Mouse (Mus musculus) lung, adult 2 months (tissue): ENCODE data around the gene Hist1h3d. TPM values are rescaled to one million over a fixed set of nuclear protein-coding genes. Genes with fewer than 3 reads are reported as not detected.
A peak's percentile ranks its signal among the peaks of the same experiment; 100 is the strongest.
"Not testable (repeated sequence)": the region's sequence is repeated elsewhere in the genome, so short reads cannot be mapped to it uniquely, and the experiment has no call there.

Experiments used
- DNase-seq: peaks from one replicate; pipeline ENCODE4 v3.0.0; 2022
- H3K4me1 ChIP-seq: fragments of 200-500 bp; 2 replicates; pipeline ENCODE4 v1.6.1; 2011; ENCODE audit warnings: low read length; ENCODE audit not compliant: control insufficient read depth, insufficient read depth
- H3K4me3 ChIP-seq: fragments of 200-500 bp; replicated peaks from 2 replicates; pipeline ENCODE3; 2011; ENCODE audit warnings: low read depth, mild to moderate bottlenecking, control low read depth, low read length; ENCODE audit errors: extremely low read depth
- CTCF ChIP-seq: fragments of 200-500 bp; IDR thresholded peaks from 2 replicates; pipeline ENCODE4 v1.5.1; 2011; ENCODE audit warnings: mild to moderate bottlenecking, low read length, control low read depth; ENCODE audit not compliant: insufficient read depth
- POLR2A ChIP-seq: fragments of 200-500 bp; IDR thresholded peaks from 2 replicates; pipeline ENCODE4 v1.6.1; 2011; ENCODE audit warnings: low read depth, mild to moderate bottlenecking, control low read depth, low read length, borderline replicate concordance; ENCODE audit errors: extremely low read depth
- WGBS: fragments of 180-500 bp; shearing (Covaris S2); methylation state at CpG from one replicate; pipeline ENCODE4 v1.1.7; 2018; 5-methylcytosine and 5-hydroxymethylcytosine counted together
- polyA plus RNA-seq: library from polyadenylated mRNA; depleted of rRNA; stranded (reverse); fragments of >200 nt; gene quantifications from 2 replicates; pipeline ENCODE4 v1.2.3, GENCODE M21; 2012

Hist1h3d gene
- polyA plus RNA-seq, 1 experiment, result 2.6 TPM

DNA sequence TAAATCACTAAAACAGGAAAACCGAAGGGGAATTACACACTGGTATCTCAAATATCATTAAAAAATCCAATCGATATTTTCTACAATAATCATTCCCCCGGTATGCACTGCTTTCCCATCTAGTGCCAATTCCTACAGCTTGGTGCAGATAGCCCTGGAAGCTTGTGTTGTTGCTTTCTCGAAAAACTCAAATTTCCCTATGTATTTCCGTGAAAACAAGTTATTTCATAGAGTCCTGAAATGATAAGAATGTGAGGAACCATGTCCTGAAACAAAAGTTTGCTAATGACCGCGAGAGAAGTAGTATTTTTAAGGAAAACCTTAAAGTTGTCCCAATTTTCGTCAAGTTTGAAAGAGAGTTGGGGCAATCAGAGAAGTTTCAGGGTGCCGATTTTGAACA, 21.2 kb upstream of the Hist1h3d start:
- peaks cover 5% of the 10 kb centered on the region for H3K4me1 ChIP-seq
- TF ChIP-seq POLR2A (no peak), CTCF (no peak)
- 19% methylated on average over 9 of the region's 9 CpGs for WGBS
- H3K4me3 ChIP-seq, result peak overlapping the region; percentile 46
- no peak for DNase-seq

DNA sequence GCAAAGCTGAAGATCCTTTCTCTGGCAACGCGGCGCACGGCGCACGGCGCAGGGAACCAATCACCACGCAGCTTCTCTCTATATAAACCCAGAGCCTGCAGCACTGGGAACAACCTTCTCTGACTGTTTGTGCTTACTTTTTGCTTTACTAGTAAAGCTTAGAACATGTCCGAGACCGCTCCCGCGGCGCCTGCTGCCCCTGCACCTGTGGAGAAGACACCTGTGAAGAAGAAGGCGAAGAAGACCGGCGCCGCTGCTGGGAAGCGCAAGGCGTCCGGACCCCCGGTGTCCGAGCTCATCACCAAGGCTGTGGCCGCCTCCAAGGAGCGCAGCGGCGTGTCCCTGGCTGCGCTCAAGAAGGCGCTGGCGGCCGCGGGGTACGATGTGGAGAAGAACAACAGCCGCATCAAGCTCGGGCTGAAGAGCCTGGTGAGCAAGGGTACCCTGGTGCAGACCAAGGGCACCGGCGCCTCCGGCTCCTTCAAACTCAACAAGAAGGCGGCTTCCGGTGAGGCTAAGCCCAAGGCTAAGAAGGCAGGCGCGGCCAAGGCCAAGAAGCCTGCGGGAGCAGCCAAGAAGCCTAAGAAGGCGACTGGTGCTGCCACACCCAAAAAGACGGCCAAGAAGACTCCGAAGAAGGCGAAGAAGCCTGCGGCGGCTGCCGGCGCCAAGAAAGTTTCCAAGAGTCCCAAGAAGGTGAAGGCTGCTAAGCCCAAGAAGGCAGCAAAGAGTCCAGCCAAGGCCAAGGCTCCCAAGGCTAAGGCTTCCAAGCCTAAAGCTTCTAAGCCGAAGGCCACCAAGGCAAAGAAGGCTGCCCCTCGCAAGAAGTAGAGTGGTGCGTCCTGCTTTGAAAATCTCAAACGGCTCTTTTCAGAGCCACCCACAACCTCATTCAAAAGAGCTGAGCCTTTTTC, 20.4 kb upstream of the Hist1h3d start:
- DNase-seq, result peak; percentile 67
- peaks cover 5% of the 10 kb centered on the region for H3K4me1 ChIP-seq
- TF ChIP-seq POLR2A, result peak; percentile 81
- TF ChIP-seq CTCF, result no peak
- peak overlapping the region; percentile 87 for H3K4me3 ChIP-seq
- WGBS, result under 1% methylated on average over 54 of the region's 54 CpGs

DNA sequence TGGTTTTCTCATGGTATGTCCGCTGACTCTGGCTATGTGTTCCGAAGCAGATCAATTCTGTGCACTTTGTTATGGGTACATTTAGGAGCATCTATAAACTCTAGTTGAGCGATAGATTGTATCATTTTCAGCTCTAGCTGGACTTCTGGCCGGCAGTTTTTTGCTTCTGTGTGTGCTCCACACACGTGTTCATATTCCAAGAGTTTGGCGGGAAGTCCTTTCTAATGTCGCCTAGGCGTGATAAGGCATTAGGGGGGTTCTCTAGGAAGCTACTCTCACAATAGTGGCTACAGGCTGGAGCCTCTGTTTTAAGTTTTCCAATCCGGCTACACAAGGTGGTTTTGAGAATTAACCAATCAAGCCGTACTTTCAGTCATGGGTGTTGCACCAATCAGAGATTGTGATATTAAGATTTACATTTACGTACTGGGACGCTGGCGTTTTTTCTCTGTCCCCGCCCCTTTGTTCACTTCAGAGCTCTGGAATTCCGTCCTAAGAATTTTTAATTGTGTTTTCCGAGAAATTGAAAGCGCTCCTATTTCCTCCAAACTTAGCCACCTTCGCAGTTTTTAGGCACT, 19.6 kb upstream of the Hist1h3d start:
- H3K4me3 ChIP-seq, result peak overlapping the region; percentile 73
- peak; percentile 59 for DNase-seq
- peak; percentile 30; the same call in 1 of the 2 replicates for TF ChIP-seq POLR2A
- TF ChIP-seq CTCF, result no peak
- peaks cover 5% of the 10 kb centered on the region for H3K4me1 ChIP-seq
- WGBS, result under 1% methylated on average over 18 of the region's 18 CpGs

DNA sequence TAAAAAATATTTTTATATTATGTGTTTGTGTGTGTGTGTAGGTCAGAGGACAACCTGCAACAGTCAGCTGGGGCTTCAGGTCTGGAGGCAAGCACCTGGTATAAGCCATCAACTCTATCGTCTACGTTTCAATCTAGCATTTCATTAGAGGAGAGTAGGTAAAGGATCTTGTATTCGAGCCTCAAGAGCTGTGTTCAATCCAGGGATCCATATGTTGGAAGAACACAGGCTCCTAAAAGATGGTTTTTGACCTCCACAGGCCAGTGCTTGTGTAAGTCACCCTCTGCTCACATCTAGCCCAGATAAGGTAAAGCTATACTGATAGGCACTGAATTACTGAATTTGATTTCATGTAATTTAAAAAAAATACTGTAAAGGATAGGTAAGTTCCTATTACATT, 18.7 kb upstream of the Hist1h3d start:
- 64% methylated on average over 3 of the region's 3 CpGs for WGBS
- DNase-seq, result no peak
- TF ChIP-seq CTCF (no peak), POLR2A (no peak)
- H3K4me3 ChIP-seq, result no peak overlapping the region
- H3K4me1 ChIP-seq, result peaks cover 5% of the 10 kb centered on the region

DNA sequence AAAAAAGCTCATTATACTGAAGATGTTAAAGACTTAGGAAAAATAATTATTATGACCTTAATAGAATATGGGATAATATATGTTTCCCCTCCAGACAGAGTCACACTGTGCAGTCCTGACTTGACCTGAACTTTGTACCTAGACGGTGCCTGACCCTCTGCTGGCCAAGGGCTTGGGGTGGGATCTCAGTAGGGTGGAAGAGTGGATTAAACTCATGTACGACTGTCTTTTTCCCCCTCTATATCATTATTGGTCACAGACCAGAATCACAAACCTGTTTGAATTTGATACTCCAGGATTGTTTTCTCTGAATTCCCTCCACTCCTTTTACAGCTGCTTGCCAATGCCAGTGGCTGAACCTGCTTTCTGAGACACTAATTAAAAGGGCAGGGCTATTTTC, 14.9 kb upstream of the Hist1h3d start:
- 32% methylated on average over 2 of the region's 2 CpGs for WGBS
- not testable (repeated sequence) for DNase-seq, H3K4me1 ChIP-seq, H3K4me3 ChIP-seq

DNA sequence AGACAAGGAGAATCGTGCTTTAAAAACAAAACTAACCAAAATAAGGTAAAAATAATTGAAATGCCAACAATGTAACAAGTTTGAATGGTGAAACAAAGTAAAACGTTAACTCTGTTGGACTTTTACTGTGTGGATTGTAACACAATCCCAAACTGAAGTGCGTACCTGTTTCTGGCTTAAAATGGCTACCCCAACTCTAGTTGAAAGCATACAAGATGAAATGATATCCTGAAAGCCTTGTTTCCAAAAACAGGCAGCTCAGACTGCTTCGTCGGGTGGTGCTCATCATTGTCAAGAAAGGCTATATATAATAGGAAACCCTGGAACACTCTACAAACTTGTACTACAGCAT, 14.1 kb upstream of the Hist1h3d start:
- 0% methylated on average over 2 of the region's 5 CpGs for WGBS
- not testable (repeated sequence) for H3K4me1 ChIP-seq, H3K4me3 ChIP-seq, DNase-seq

DNA sequence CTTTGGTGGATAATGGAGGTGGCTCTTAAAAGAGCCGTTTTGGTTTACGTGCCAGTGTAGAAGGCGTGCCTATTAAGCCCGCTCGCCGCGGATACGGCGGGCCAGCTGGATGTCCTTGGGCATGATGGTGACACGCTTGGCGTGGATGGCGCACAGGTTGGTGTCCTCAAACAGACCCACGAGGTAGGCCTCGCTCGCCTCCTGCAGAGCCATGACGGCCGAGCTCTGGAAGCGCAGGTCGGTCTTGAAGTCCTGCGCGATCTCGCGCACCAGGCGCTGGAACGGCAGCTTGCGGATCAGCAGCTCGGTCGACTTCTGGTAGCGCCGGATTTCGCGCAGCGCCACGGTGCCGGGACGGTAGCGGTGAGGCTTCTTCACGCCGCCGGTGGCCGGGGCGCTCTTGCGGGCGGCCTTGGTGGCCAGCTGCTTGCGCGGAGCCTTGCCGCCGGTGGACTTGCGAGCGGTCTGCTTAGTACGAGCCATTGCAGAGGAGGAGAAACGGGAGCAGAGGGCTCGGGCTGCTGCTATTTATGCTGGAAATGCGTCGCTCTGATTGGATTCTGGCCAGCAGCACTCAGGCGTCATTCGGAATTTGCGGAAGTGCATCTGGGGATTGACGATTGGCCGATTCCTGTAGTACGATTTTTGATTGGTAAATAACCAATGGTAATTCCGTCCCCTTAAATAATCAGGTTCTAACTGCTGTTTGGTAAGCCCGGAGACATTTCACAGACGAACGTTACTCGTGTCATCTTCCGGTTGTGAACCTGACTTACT, 13.5 kb upstream of the Hist1h3d start, which contains the start of gene Hist1h3e:
Gene Hist1h3e, minus strand, starts transcription at position 487 of the 777 bp plus-strand sequence.
- H3K4me1 ChIP-seq, result not testable (repeated sequence)
- peak within 1 kb of the TSS; percentile 65 for H3K4me3 ChIP-seq
- peak; percentile 90 for DNase-seq
- peak; percentile 95 for TF ChIP-seq POLR2A
- WGBS, result under 1% methylated on average over 56 of the region's 67 CpGs

DNA sequence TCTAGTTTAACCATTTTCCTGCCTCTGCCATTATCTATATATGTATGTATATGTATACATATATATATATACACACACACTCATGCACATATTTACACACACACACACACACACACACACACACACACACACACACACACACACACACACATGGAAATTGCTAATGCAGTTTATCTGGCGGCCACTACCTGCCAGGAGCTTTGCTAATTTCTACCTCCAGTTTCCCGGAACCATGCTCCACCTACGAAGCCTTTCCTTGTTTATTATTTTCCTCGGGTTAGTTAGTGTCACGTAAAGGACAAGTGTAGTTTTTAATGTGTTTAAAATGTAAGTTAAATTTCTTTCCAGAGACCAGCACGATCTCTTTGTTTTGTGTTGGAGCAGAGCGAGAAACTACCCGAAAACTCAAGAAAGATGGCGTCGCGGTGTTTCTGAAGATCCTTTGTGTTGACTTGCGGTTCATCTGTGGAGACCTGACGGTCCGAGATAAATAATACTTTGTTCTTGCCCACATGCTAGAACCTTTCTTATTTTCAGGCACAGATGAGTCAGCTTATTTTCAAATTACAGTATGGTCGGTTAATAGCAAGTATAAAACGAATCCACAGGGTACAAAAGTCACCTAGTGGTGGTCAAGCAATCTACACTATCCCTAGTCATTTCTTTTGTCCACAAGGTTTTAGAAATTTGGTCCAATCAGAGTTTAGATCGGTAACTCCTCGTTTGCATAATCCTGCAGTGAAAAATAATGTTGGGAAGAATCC, 12.7 kb upstream of the Hist1h3d start:
- Histone ChIP-seq H3K4me1 (no peaks in the 10 kb centered on the region; the same call in 1 of the 2 replicates), H3K4me3 (peak overlapping the region; percentile 65)
- no peak for DNase-seq
- WGBS, result 2% methylated on average over 18 of the region's 18 CpGs
- TF ChIP-seq POLR2A (peak; percentile 26; the same call in 1 of the 2 replicates), CTCF (peak; percentile 19; the same call in 1 of the 2 replicates)

DNA sequence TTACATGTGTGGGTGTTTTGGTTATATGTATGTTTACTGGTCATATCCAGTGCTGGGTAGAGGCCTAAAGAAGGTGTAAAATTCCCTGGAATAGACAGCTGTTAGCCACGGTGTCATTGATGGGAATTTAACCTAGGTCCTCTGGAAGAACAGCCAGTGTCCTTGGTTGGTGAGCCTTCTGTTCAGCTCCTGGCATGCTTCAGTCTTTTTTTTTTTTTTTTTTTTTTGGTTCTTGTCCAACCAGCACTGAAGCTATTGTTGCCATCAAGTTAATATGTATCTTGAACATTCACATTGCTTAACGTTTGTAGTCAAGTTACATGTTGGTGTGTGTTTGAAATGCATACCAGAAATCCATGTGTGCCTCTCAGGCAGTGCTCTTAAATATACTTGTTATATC, 11.1 kb upstream of the Hist1h3d start:
- WGBS, result 74% methylated on average over 2 of the region's 2 CpGs
- DNase-seq, result no peak

DNA sequence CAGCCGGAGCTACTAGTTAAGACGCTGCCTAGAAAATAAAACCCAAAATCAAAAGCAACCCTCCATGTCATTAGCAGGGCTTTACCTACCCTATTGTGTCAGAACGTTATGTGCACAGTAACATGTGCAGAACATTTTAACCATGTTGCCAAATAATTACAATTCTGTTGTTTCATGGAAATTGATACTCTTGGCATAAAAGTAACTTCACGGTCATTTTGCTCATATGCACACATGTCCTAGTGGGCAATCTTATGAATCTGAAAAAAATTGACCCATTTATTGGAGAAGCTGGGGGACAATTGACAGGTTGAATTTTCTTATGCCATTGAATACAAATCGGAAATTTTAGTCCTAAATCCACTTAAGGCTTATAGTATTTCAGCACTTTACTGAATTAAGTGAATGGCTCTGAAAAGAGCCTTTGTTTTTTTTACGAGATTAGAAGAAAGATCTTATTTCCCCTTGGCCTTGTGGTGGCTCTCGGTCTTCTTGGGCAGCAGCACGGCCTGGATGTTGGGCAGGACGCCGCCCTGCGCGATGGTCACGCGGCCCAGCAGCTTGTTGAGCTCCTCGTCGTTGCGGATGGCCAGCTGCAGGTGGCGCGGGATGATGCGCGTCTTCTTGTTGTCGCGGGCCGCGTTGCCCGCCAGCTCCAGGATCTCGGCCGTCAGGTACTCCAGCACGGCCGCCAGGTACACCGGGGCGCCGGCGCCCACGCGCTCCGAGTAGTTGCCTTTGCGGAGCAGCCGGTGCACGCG, 5.1 kb upstream of the Hist1h3d start:
- DNase-seq, result not testable (repeated sequence)

More for the DNA sequence above, 11.1 kb upstream of the Hist1h3d start:
- H3K4me1 ChIP-seq, result no peaks in the 10 kb centered on the region; the same call in 1 of the 2 replicates
- H3K4me3 ChIP-seq, result no peak overlapping the region
- TF ChIP-seq POLR2A (no peak), CTCF (no peak)

More for the DNA sequence above, 5.1 kb upstream of the Hist1h3d start:
- H3K4me3 ChIP-seq, H3K4me1 ChIP-seq: not testable (repeated sequence)
- 1% methylated on average over 29 of the region's 41 CpGs for WGBS
